Mouse (Mus musculus) CH12F3 (cell line): ENCODE measurements around the gene Rab7b.

Experiments
- in situ Hi-C: fragments of 300-500 bp; cut with MboI; formaldehyde crosslinking; loops from 2 replicates; pipeline ENCODE4 v1.14.3; 2020; ENCODE audit warnings: low sequenced_read_pairs

Gene Rab7b

GRCm38 (mm10) chr1:131691356-131691755, 2.9 kb downstream of the Rab7b start:
- in situ Hi-C loops, result no loop called here

GRCm38 (mm10) chr1:131695308-131695707, 6.8 kb downstream of the Rab7b start:
- in situ Hi-C loops, result no loop called here

GRCm38 (mm10) chr1:131696325-131696724, 7.8 kb downstream of the Rab7b start:
- in situ Hi-C loops, result no loop called here

GRCm38 (mm10) chr1:131698770-131699169, 10.3 kb downstream of the Rab7b start:
- in situ Hi-C loops, result no loop called here

- in situ Hi-C loops, result no loop called here
Observed at GRCm38 (mm10) chr1:131699642-131700041, 11.1 kb downstream of the Rab7b start.

GRCm38 (mm10) chr1:131700447-131700846, 12.0 kb downstream of the Rab7b start:
- in situ Hi-C loops, result no loop called here

GRCm38 (mm10) chr1:131701391-131701790, 12.9 kb downstream of the Rab7b start:
- in situ Hi-C loops, result no loop called here

- in situ Hi-C loops, result no loop called here
Observed at GRCm38 (mm10) chr1:131702094-131702766, 13.7 kb downstream of the Rab7b start.

- in situ Hi-C loops, result no loop called here
Observed at GRCm38 (mm10) chr1:131703482-131703881, 15.0 kb downstream of the Rab7b start.

GRCm38 (mm10) chr1:131708338-131708737, 19.8 kb downstream of the Rab7b start:
- in situ Hi-C loops, result loop anchor here (5.0 kb wide), 1 partner anchor 54 kb away; no protein-coding TSS in a partner anchor

GRCm38 (mm10) chr1:131711518-131711917, 23.0 kb downstream of the Rab7b start:
- in situ Hi-C loops, result no loop called here

- in situ Hi-C loops, result no loop called here
Observed at GRCm38 (mm10) chr1:131712386-131712785, 23.9 kb downstream of the Rab7b start.

- in situ Hi-C loops, result no loop called here
Observed at GRCm38 (mm10) chr1:131714388-131715337, 26.2 kb downstream of the Rab7b start.

GRCm38 (mm10) chr1:131718952-131719694, 30.6 kb downstream of the Rab7b start:
- in situ Hi-C loops, result no loop called here

- in situ Hi-C loops, result no loop called here
Observed at GRCm38 (mm10) chr1:131721989-131722388, 33.5 kb downstream of the Rab7b start.

- in situ Hi-C loops, result no loop called here
Observed at GRCm38 (mm10) chr1:131723549-131723948, 35.1 kb downstream of the Rab7b start.

- in situ Hi-C loops, result no loop called here
Observed at GRCm38 (mm10) chr1:131726586-131726985, 38.1 kb downstream of the Rab7b start.

- in situ Hi-C loops, result no loop called here
Observed at GRCm38 (mm10) chr1:131730639-131731437, 42.3 kb downstream of the Rab7b start.

GRCm38 (mm10) chr1:131733474-131734180, 45.1 kb downstream of the Rab7b start:
- in situ Hi-C loops, result no loop called here
